Mouse (Mus musculus): ENCODE data around the gene Gng7.

- TF ChIP-seq CTCF (IDR thresholded peaks at IDR 0.05; ENCODE audit: low read depth): peak; percentile 56
- TF ChIP-seq EP300 (IDR thresholded peaks at IDR 0.05; ENCODE audit: low read depth): no peak
Observed at GRCm38 (mm10) chr10:80946684-80947437, 67.9 kb downstream of the Gng7 start.
